Mouse (Mus musculus): ENCODE data around the gene Ncbp2.

DNA sequence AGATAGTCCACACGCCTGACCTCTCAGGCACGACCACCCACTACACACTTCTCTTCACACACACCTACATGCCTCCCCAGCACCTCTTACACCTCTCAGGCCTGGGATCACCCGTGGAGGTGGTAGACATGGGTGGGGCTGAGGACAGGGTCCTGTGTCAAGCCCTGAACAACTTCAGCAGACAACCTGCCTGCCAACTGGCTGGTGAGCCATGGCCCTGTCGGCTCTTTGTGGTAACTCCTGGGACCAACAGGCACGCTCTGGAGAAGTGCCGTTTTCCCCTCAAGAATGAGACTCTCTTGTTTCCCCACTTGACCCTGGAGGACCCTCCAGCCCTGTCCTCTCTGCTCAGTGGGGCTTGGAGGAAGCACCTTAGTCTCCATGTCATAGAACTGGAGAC, 2.9 kb upstream of the Ncbp2 start:
- no peak for TF ChIP-seq POLR2A (IDR thresholded peaks at IDR 0.05; ENCODE audit: control insufficient read depth, low read depth, low read length)
- no peak for TF ChIP-seq CTCF (IDR thresholded peaks at IDR 0.05; ENCODE audit: control insufficient read depth, insufficient read depth, insufficient replicate concordance, low read depth, low read length)

Measured in testis, adult 2 months (tissue).